Comparison of ENCODE assay signal across 8 mouse cellular contexts in the genomic region with DNA sequence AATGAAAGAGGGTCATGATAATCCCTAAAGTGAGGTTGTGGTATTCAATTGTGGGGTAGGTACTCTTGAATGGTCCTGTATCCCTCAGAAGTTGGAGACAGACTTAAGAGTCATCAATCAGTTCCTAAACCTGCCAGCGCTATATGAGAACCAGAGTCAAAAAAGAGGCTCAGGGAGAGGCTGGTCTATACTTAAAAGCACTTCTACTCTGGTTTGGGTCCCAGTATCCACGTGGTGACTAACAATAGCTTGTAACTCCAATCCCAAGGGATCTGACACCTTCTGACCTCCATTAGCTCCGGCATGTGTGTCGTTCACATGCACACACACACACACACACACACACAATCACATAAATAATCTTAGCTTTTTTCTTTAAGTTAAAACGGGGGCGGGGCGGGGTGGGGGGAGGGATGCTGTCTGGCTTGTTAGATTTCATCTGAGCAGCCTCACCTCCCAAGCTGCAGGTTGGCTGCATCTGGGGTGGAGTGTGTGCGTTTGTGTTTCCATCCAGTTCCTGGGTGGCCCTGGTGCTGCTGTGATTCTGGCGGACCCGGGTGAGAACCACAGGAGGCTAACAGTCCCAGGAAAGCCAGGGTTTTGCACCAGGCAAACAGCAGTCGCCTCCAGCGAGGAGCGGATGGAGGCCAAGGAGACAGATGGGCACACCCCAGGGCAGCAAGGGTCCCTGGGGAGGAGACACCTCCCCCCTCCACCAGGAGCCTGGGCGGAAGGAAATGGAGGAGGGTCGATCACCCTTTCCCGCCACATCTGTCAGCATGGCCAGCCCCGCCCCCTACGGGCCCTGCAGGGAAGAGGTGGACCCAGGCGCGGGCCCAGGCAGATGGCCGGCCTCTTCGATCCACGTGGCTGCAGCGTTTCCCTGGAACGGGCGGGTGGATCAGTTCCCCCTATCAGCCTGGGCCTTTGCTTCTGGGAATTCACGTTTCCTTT. TPM values are rescaled to one million over a fixed set of nuclear protein-coding genes. Genes with fewer than 3 reads are reported as not detected.
DNase-seq lines count a peak whose midpoint lies in the region; ATAC-seq lines count a peak whose summit lies in the region.

No protein-coding gene starts in this region.

- H3K4me1 ChIP-seq in liver, embryonic 15.5 days (replicated peaks), result peaks cover 74% of the 10 kb centered on the region
- H3K4me1 ChIP-seq in neural tube, embryonic 11.5 days (ENCODE audit: control insufficient read depth, insufficient read depth, low read length), result peaks cover 20% of the 10 kb centered on the region

- H3K4me2 ChIP-seq in liver, embryonic 15.5 days, result peak overlapping the region; percentile 72
- peak overlapping the region; percentile 53 for H3K4me2 ChIP-seq in neural tube, embryonic 11.5 days (ENCODE audit: low read depth)

- peak overlapping the region; percentile 45 for H3K4me3 ChIP-seq in liver, embryonic 15.5 days (replicated peaks)
- peak overlapping the region; percentile 21 for H3K4me3 ChIP-seq in neural tube, embryonic 11.5 days (ENCODE audit: low read depth, low read length)

- peak overlapping the region; percentile 76 for H3K27ac ChIP-seq in liver, embryonic 15.5 days (replicated peaks)
- peak overlapping the region; percentile 71 for H3K27ac ChIP-seq in neural tube, embryonic 11.5 days (ENCODE audit: low read depth, low read length)

- no peaks in the 10 kb centered on the region for H3K36me3 ChIP-seq in liver, embryonic 15.5 days (replicated peaks)
- no peaks in the 10 kb centered on the region for H3K36me3 ChIP-seq in neural tube, embryonic 11.5 days (ENCODE audit: control insufficient read depth, insufficient read depth, low read length)

- no peak for ATAC-seq in monocyte, adult 5-6 weeks (replicated peaks; ENCODE audit: insufficient number of reproducible peaks, low FRiP score, low TSS enrichment, poor library complexity, severe bottlenecking)
- ATAC-seq in liver, embryonic 15.5 days (ENCODE audit: insufficient read depth), result peak; percentile 64
- ATAC-seq in neural tube, embryonic 11.5 days (ENCODE audit: insufficient read depth, low FRiP score, low TSS enrichment), result peak; percentile 77

- WGBS in liver, embryonic 15.5 days (ENCODE audit: insufficient replicate concordance), result 1% methylated on average over 27 of the region's 27 CpGs
- WGBS in neural tube, embryonic 11.5 days, result under 1% methylated on average over 27 of the region's 27 CpGs

- peak; percentile 57 to 71 for DNase-seq in monocyte, adult 2 months (ENCODE audit: low read depth in 1 of 2, low spot score in 2 of 2)
- peak; percentile 94 for DNase-seq in embryo, embryonic 11 days
- DNase-seq in heart, adult 18-20 months, result peak; percentile 93 to 95
- peak; percentile 84 for DNase-seq in kidney, adult 11 months
- DNase-seq in neural tube, embryonic 11.5 days (ENCODE audit: low spot score), result peak; percentile 92
- DNase-seq in testis, postnatal 14 days (ENCODE audit: low spot score), result peak; percentile 82

- H3K9ac ChIP-seq in liver, embryonic 15.5 days, result peak overlapping the region; percentile 49
- peak overlapping the region; percentile 51 for H3K9ac ChIP-seq in neural tube, embryonic 11.5 days (ENCODE audit: low read length)

- H3K9me3 ChIP-seq in liver, embryonic 15.5 days (replicated peaks), result no peaks in the 10 kb centered on the region
- no peaks in the 10 kb centered on the region for H3K9me3 ChIP-seq in neural tube, embryonic 11.5 days (ENCODE audit: control insufficient read depth, low read length)

- peaks cover 13% of the 10 kb centered on the region for H3K27me3 ChIP-seq in liver, embryonic 15.5 days
- H3K27me3 ChIP-seq in neural tube, embryonic 11.5 days (ENCODE audit: control insufficient read depth, insufficient read depth, low read length), result no peaks in the 10 kb centered on the region

RNA-seq across cellular contexts. Expression of a gene that starts 37.0 kb away (rescaled TPM):
- total RNA-seq in monocyte, adult 5-6 weeks (2017), result 76.8 to 91.0 TPM (median 79.1 TPM) in 3 replicates
- total RNA-seq in heart, adult 18-20 months (2021), result 1 to 10 TPM; 1.5 to 2.6 TPM
- 6.5 and 8.4 TPM in 2 replicates for polyA plus RNA-seq in liver, embryonic 15.5 days (2015; fragmentation: Nextera tagmentation; extraction: Ambion mirVana)
- polyA plus RNA-seq in neural tube, embryonic 11.5 days (2014; fragmentation: Nextera tagmentation; extraction: Ambion mirVana), result 2.8 and 3.5 TPM in 2 replicates

RNA-seq across cellular contexts. Expression of a gene that starts 50.0 kb away (rescaled TPM):
- total RNA-seq in monocyte, adult 5-6 weeks (2017), result 56.3 to 71.0 TPM (median 67.0 TPM) in 3 replicates
- 100 to 1,000 TPM; 193 to 203 TPM for total RNA-seq in heart, adult 18-20 months (2021)
- polyA plus RNA-seq in liver, embryonic 15.5 days (2015; fragmentation: Nextera tagmentation; extraction: Ambion mirVana), result 59.4 and 74.4 TPM in 2 replicates
- 402 and 441 TPM in 2 replicates for polyA plus RNA-seq in neural tube, embryonic 11.5 days (2014; fragmentation: Nextera tagmentation; extraction: Ambion mirVana)

Comparison
In these comparisons a context has a peak if more than half of its experiments do, and no peak if none do; other contexts are left out.
1. RNA of a gene that starts 37.0 kb away (total RNA-seq): 76.8 to 91.0 TPM in monocyte, adult 5-6 weeks; 1.5 to 2.6 TPM in heart, adult 18-20 months; every median in the first group is over 10 times any median in the second.
2. Peak in every context shown above with its lines, with median percentiles within 50 percentile points of each other: DNase-seq.